Mouse (Mus musculus): ENCODE measurements around the gene Ropn1. TPM values are rescaled to one million over a fixed set of nuclear protein-coding genes. Genes with fewer than 3 reads are reported as not detected.
A peak's percentile ranks its signal among the peaks of the same experiment; 100 is the strongest.

Ropn1 gene
- polyA plus RNA-seq (2015; fragmentation: Nextera tagmentation; extraction: Ambion mirVana) = 0.45 and 1.0 TPM in 2 replicates

- WGBS = 46% methylated on average over 7 of the region's 7 CpGs
- Histone ChIP-seq H3K9me3 (no peaks in the 10 kb centered on the region), H3K9ac (no peak within 1 kb of the TSS), H3K4me3 (no peak within 1 kb of the TSS), H3K4me1 (no peaks in the 10 kb centered on the region), H3K27me3 (replicated peaks) (peaks cover 11% of the 10 kb centered on the region), H3K27ac (replicated peaks) (no peak within 1 kb of the TSS), H3K4me2 (no peak within 1 kb of the TSS), H3K36me3 (no peaks in the 10 kb centered on the region)
- no peak for ATAC-seq (ENCODE audit: extremely low read depth, insufficient number of reproducible peaks, low FRiP score, low TSS enrichment)
Observed at GRCm38 (mm10) chr16:34649621-34650020, at the start of gene Ropn1. Gene Ropn1, plus strand, starts transcription at chr16:34649921.

GRCm38 (mm10) chr16:34601954-34602353 is 47.8 kb upstream of the Ropn1 start:
- Histone ChIP-seq H3K9me3 (0 out of 2 replicates have a peak, but pooled peaks cover 5% of the 10 kb centered on the region), H3K27me3 (replicated peaks) (no peaks in the 10 kb centered on the region), H3K27ac (replicated peaks) (no peak overlapping the region), H3K4me3 (no peak overlapping the region), H3K36me3 (no peaks in the 10 kb centered on the region), H3K4me2 (no peak overlapping the region), H3K4me1 (peaks cover 7% of the 10 kb centered on the region; the same call in 1 of the 2 replicates), H3K9ac (no peak overlapping the region)
- no peak for ATAC-seq (ENCODE audit: extremely low read depth, insufficient number of reproducible peaks, low FRiP score, low TSS enrichment)
- 55% methylated on average over 4 of the region's 4 CpGs for WGBS

GRCm38 (mm10) chr16:34603076-34603475 is 46.6 kb upstream of the Ropn1 start:
- WGBS = 52% methylated on average over 4 of the region's 4 CpGs

GRCm38 (mm10) chr16:34603854-34604253 is 45.9 kb upstream of the Ropn1 start:
- H3K27me3 ChIP-seq (replicated peaks) = no peaks in the 10 kb centered on the region
- no peak for ATAC-seq (ENCODE audit: extremely low read depth, insufficient number of reproducible peaks, low FRiP score, low TSS enrichment)
- WGBS = 64% methylated on average over 6 of the region's 6 CpGs
- H3K27ac ChIP-seq (replicated peaks) = no peak overlapping the region
- 0 out of 2 replicates have a peak, but pooled peaks cover 5% of the 10 kb centered on the region for H3K9me3 ChIP-seq
- H3K9ac ChIP-seq = no peak overlapping the region
- no peak overlapping the region for H3K4me2 ChIP-seq
- peaks cover 7% of the 10 kb centered on the region; the same call in 1 of the 2 replicates for H3K4me1 ChIP-seq
- no peak overlapping the region for H3K4me3 ChIP-seq
- H3K36me3 ChIP-seq = no peaks in the 10 kb centered on the region

More at GRCm38 (mm10) chr16:34603076-34603475, 46.6 kb upstream of the Ropn1 start:
- H3K27me3 ChIP-seq (replicated peaks) = no peaks in the 10 kb centered on the region
- H3K27ac ChIP-seq (replicated peaks) = no peak overlapping the region; the same call in 1 of the 2 replicates
- H3K36me3 ChIP-seq = no peaks in the 10 kb centered on the region
- 0 out of 2 replicates have a peak, but pooled peaks cover 5% of the 10 kb centered on the region for H3K9me3 ChIP-seq
- no peak for ATAC-seq (ENCODE audit: extremely low read depth, insufficient number of reproducible peaks, low FRiP score, low TSS enrichment)
- H3K9ac ChIP-seq = no peak overlapping the region
- H3K4me2 ChIP-seq = no peak overlapping the region
- H3K4me3 ChIP-seq = no peak overlapping the region
- H3K4me1 ChIP-seq = peaks cover 7% of the 10 kb centered on the region; the same call in 1 of the 2 replicates

- ATAC-seq (ENCODE audit: extremely low read depth, insufficient number of reproducible peaks, low FRiP score, low TSS enrichment) = no peak
- H3K4me3 ChIP-seq = no peak overlapping the region
- no peaks in the 10 kb centered on the region for H3K36me3 ChIP-seq
- peaks cover 7% of the 10 kb centered on the region; the same call in 1 of the 2 replicates for H3K4me1 ChIP-seq
- H3K27me3 ChIP-seq (replicated peaks) = no peaks in the 10 kb centered on the region
- H3K9me3 ChIP-seq = no peaks in the 10 kb centered on the region
- no peak overlapping the region for H3K27ac ChIP-seq (replicated peaks)
- WGBS = 15% methylated on average over 3 of the region's 3 CpGs
- H3K9ac ChIP-seq = no peak overlapping the region
- H3K4me2 ChIP-seq = no peak overlapping the region
Observed at GRCm38 (mm10) chr16:34605679-34606078, 44.0 kb upstream of the Ropn1 start.

- Histone ChIP-seq H3K4me2 (no peak overlapping the region), H3K36me3 (no peaks in the 10 kb centered on the region), H3K27me3 (replicated peaks) (no peaks in the 10 kb centered on the region), H3K4me3 (no peak overlapping the region), H3K4me1 (no peaks in the 10 kb centered on the region), H3K27ac (replicated peaks) (no peak overlapping the region), H3K9me3 (peaks cover 9% of the 10 kb centered on the region; the same call in 1 of the 2 replicates), H3K9ac (no peak overlapping the region)
- no peak for ATAC-seq (ENCODE audit: extremely low read depth, insufficient number of reproducible peaks, low FRiP score, low TSS enrichment)
- WGBS = 57% methylated on average over 1 of the region's 1 CpGs
Observed at GRCm38 (mm10) chr16:34610137-34610536, 39.6 kb upstream of the Ropn1 start.

- ATAC-seq (ENCODE audit: extremely low read depth, insufficient number of reproducible peaks, low FRiP score, low TSS enrichment) = no peak
- WGBS = 64% methylated on average over 2 of the region's 2 CpGs
Observed at GRCm38 (mm10) chr16:34614021-34614420, 35.7 kb upstream of the Ropn1 start.

GRCm38 (mm10) chr16:34627591-34627990 is 22.1 kb upstream of the Ropn1 start:
- Histone ChIP-seq H3K4me2 (no peak overlapping the region), H3K4me3 (no peak overlapping the region), H3K4me1 (no peaks in the 10 kb centered on the region), H3K9ac (no peak overlapping the region), H3K9me3 (0 out of 2 replicates have a peak, but pooled peaks cover 6% of the 10 kb centered on the region), H3K36me3 (no peaks in the 10 kb centered on the region), H3K27me3 (replicated peaks) (no peaks in the 10 kb centered on the region), H3K27ac (replicated peaks) (no peak overlapping the region)
- no peak for ATAC-seq (ENCODE audit: extremely low read depth, insufficient number of reproducible peaks, low FRiP score, low TSS enrichment)
- 57% methylated on average over 2 of the region's 2 CpGs for WGBS

More at GRCm38 (mm10) chr16:34614021-34614420, 35.7 kb upstream of the Ropn1 start:
- Histone ChIP-seq H3K36me3 (no peaks in the 10 kb centered on the region), H3K9me3 (peaks cover 12% of the 10 kb centered on the region; the same call in 1 of the 2 replicates), H3K27me3 (replicated peaks) (no peaks in the 10 kb centered on the region), H3K4me3 (no peak overlapping the region), H3K4me1 (no peaks in the 10 kb centered on the region), H3K27ac (replicated peaks) (no peak overlapping the region), H3K9ac (no peak overlapping the region), H3K4me2 (no peak overlapping the region)

GRCm38 (mm10) chr16:34628397-34628796 is 21.3 kb upstream of the Ropn1 start:
- no peak overlapping the region for H3K4me3 ChIP-seq
- no peaks in the 10 kb centered on the region for H3K4me1 ChIP-seq
- no peaks in the 10 kb centered on the region for H3K27me3 ChIP-seq (replicated peaks)
- H3K9ac ChIP-seq = no peak overlapping the region
- H3K27ac ChIP-seq (replicated peaks) = no peak overlapping the region
- no peak for ATAC-seq (ENCODE audit: extremely low read depth, insufficient number of reproducible peaks, low FRiP score, low TSS enrichment)
- H3K9me3 ChIP-seq = 0 out of 2 replicates have a peak, but pooled peaks cover 6% of the 10 kb centered on the region
- 71% methylated on average over 4 of the region's 4 CpGs for WGBS
- no peaks in the 10 kb centered on the region for H3K36me3 ChIP-seq
- no peak overlapping the region for H3K4me2 ChIP-seq

- no peak for ATAC-seq (ENCODE audit: extremely low read depth, insufficient number of reproducible peaks, low FRiP score, low TSS enrichment)
- Histone ChIP-seq H3K27ac (replicated peaks) (no peak overlapping the region), H3K27me3 (replicated peaks) (no peaks in the 10 kb centered on the region), H3K4me1 (no peaks in the 10 kb centered on the region), H3K9ac (no peak overlapping the region), H3K4me2 (no peak overlapping the region), H3K36me3 (no peaks in the 10 kb centered on the region), H3K9me3 (0 out of 2 replicates have a peak, but pooled peaks cover 2% of the 10 kb centered on the region), H3K4me3 (no peak overlapping the region)
- 34% methylated on average over 3 of the region's 3 CpGs for WGBS
Observed at GRCm38 (mm10) chr16:34635557-34635956, 14.2 kb upstream of the Ropn1 start.

GRCm38 (mm10) chr16:34643511-34644259 is 6.0 kb upstream of the Ropn1 start:
- Histone ChIP-seq H3K27ac (replicated peaks) (peak overlapping the region; percentile 34), H3K4me1 (peaks cover 13% of the 10 kb centered on the region), H3K4me2 (peak overlapping the region; percentile 27; the same call in 1 of the 2 replicates), H3K27me3 (replicated peaks) (0 out of 2 replicates have a peak, but pooled peaks cover under 1% of the 10 kb centered on the region), H3K9ac (no peak overlapping the region), H3K36me3 (no peaks in the 10 kb centered on the region), H3K9me3 (no peaks in the 10 kb centered on the region), H3K4me3 (no peak overlapping the region)
- WGBS = 37% methylated on average over 8 of the region's 8 CpGs
- ATAC-seq (ENCODE audit: extremely low read depth, insufficient number of reproducible peaks, low FRiP score, low TSS enrichment) = no peak
